Mouse (Mus musculus): ENCODE measurements around the gene Adcy7. TPM values are rescaled to one million over a fixed set of nuclear protein-coding genes. Genes with fewer than 3 reads are reported as not detected.

The Adcy7 gene
- polyA plus RNA-seq, 2 experiments = 20.0 to 24.7 TPM

GRCm38 (mm10) chr8:88269107-88269875, 2.9 kb upstream of the Adcy7 start:
- peak; percentile 55 for TF ChIP-seq CTCF (IDR thresholded peaks at IDR 0.05; ENCODE audit: low read depth)
- no peak for TF ChIP-seq EP300 (IDR thresholded peaks at IDR 0.05; ENCODE audit: low read depth)
- Histone ChIP-seq H3K9me3 (ENCODE audit: control insufficient read depth, low read length) (no peaks in the 10 kb centered on the region), H3K27me3 (ENCODE audit: control insufficient read depth, insufficient read depth, low read length) (peaks cover 3% of the 10 kb centered on the region; the same call in 1 of the 2 replicates), H3K4me2 (ENCODE audit: low read depth) (no peak overlapping the region), H3K4me3 (ENCODE audit: insufficient read depth in 1 of 2, low read depth in 2 of 2, low read length in 2 of 2) (no peak overlapping the region), H3K27ac (no peak overlapping the region), H3K36me3 (replicated peaks; ENCODE audit: control insufficient read depth, insufficient read depth, low read depth) (no peaks in the 10 kb centered on the region), H3K9ac (replicated peaks) (no peak overlapping the region), H3K4me1 (replicated peaks; ENCODE audit: control insufficient read depth in 2 of 2, insufficient read depth in 2 of 2, low read length in 1 of 2) (peaks cover 7 to 11% of the 10 kb centered on the region in 2 experiments)
- 57% methylated on average over 7 of the region's 7 CpGs for WGBS (ENCODE audit: insufficient replicate concordance)
- DNase-seq (ENCODE audit: low read depth in 3 of 3, low spot score in 3 of 3) (no peak), ATAC-seq (ENCODE audit: insufficient read depth) (no peak)

GRCm38 (mm10) chr8:88270086-88270485, 2.1 kb upstream of the Adcy7 start:
- peaks cover 3% of the 10 kb centered on the region; the same call in 1 of the 2 replicates for H3K27me3 ChIP-seq (ENCODE audit: control insufficient read depth, insufficient read depth, low read length)
- H3K9me3 ChIP-seq (ENCODE audit: control insufficient read depth, low read length) = no peaks in the 10 kb centered on the region
- H3K36me3 ChIP-seq (replicated peaks; ENCODE audit: control insufficient read depth, insufficient read depth, low read depth) = no peaks in the 10 kb centered on the region
- H3K4me1 ChIP-seq (replicated peaks; ENCODE audit: control insufficient read depth in 2 of 2, insufficient read depth in 2 of 2, low read length in 1 of 2) = peaks cover 9 to 15% of the 10 kb centered on the region in 2 experiments
- no peak overlapping the region for H3K4me3 ChIP-seq (ENCODE audit: insufficient read depth in 1 of 2, low read depth in 2 of 2, low read length in 2 of 2)
- DNase-seq (ENCODE audit: low read depth in 3 of 3, low spot score in 3 of 3) (no peak), ATAC-seq (ENCODE audit: insufficient read depth) (no peak)
- no peak overlapping the region for H3K4me2 ChIP-seq (ENCODE audit: low read depth)
- H3K27ac ChIP-seq = no peak overlapping the region
- no peak overlapping the region for H3K9ac ChIP-seq (replicated peaks)
- no peak for TF ChIP-seq EP300 (IDR thresholded peaks at IDR 0.05; ENCODE audit: low read depth)
- peak; percentile 43 for TF ChIP-seq CTCF (IDR thresholded peaks at IDR 0.05; ENCODE audit: low read depth)
- 35% methylated on average over 3 of the region's 3 CpGs for WGBS (ENCODE audit: insufficient replicate concordance)

GRCm38 (mm10) chr8:88273051-88273430, 838 bp downstream of the Adcy7 start:
- H3K9ac ChIP-seq (replicated peaks) = peak overlapping the region; percentile 74
- peaks cover 9 to 15% of the 10 kb centered on the region in 2 experiments for H3K4me1 ChIP-seq (replicated peaks; ENCODE audit: control insufficient read depth in 2 of 2, insufficient read depth in 2 of 2, low read length in 1 of 2)
- DNase-seq (ENCODE audit: low read depth in 3 of 3, low spot score in 3 of 3) (no peak), ATAC-seq (ENCODE audit: insufficient read depth) (peak; percentile 3; the same call in 1 of the 2 replicates)
- 60% methylated on average over 7 of the region's 7 CpGs for WGBS (ENCODE audit: insufficient replicate concordance)
- peak overlapping the region; percentile 52 to 61 for H3K4me3 ChIP-seq (ENCODE audit: insufficient read depth in 1 of 2, low read depth in 2 of 2, low read length in 2 of 2)
- H3K4me2 ChIP-seq (ENCODE audit: low read depth) = peak overlapping the region; percentile 88
- no peak overlapping the region for H3K27ac ChIP-seq
- TF ChIP-seq CTCF (IDR thresholded peaks at IDR 0.05; ENCODE audit: low read depth) (no peak), EP300 (IDR thresholded peaks at IDR 0.05; ENCODE audit: low read depth) (no peak)
- peaks cover 3% of the 10 kb centered on the region; the same call in 1 of the 2 replicates for H3K27me3 ChIP-seq (ENCODE audit: control insufficient read depth, insufficient read depth, low read length)
- H3K36me3 ChIP-seq (replicated peaks; ENCODE audit: control insufficient read depth, insufficient read depth, low read depth) = no peaks in the 10 kb centered on the region
- H3K9me3 ChIP-seq (ENCODE audit: control insufficient read depth, low read length) = no peaks in the 10 kb centered on the region

- 30% methylated on average over 5 of the region's 5 CpGs for WGBS (ENCODE audit: insufficient replicate concordance)
- no peak for TF ChIP-seq EP300 (IDR thresholded peaks at IDR 0.05; ENCODE audit: low read depth)
- ATAC-seq (ENCODE audit: insufficient read depth) (peak; percentile 46; the same call in 1 of the 2 replicates), DNase-seq (ENCODE audit: low read depth in 3 of 3, low spot score in 3 of 3) (peak in 2 of 3 experiments; percentile 53 to 55)
- H3K36me3 ChIP-seq (replicated peaks; ENCODE audit: control insufficient read depth, insufficient read depth, low read depth) = no peaks in the 10 kb centered on the region
- H3K4me3 ChIP-seq (ENCODE audit: insufficient read depth in 1 of 2, low read depth in 2 of 2, low read length in 2 of 2) = no peak overlapping the region
- H3K27ac ChIP-seq = no peak overlapping the region
- H3K27me3 ChIP-seq (ENCODE audit: control insufficient read depth, insufficient read depth, low read length) = peaks cover 3% of the 10 kb centered on the region; the same call in 1 of the 2 replicates
- peak overlapping the region; percentile 88 for H3K4me2 ChIP-seq (ENCODE audit: low read depth)
- H3K4me1 ChIP-seq (replicated peaks; ENCODE audit: control insufficient read depth in 2 of 2, insufficient read depth in 2 of 2, low read length in 1 of 2) = peaks cover 14 to 22% of the 10 kb centered on the region in 2 experiments
- H3K9me3 ChIP-seq (ENCODE audit: control insufficient read depth, low read length) = no peaks in the 10 kb centered on the region
- 0 out of 2 replicates have a peak overlapping the region, but pooled peaks have one; percentile 12 for H3K9ac ChIP-seq (replicated peaks)
These were observed 1.9 kb downstream of the Adcy7 start for GRCm38 (mm10) chr8:88274090-88274489.

DNA sequence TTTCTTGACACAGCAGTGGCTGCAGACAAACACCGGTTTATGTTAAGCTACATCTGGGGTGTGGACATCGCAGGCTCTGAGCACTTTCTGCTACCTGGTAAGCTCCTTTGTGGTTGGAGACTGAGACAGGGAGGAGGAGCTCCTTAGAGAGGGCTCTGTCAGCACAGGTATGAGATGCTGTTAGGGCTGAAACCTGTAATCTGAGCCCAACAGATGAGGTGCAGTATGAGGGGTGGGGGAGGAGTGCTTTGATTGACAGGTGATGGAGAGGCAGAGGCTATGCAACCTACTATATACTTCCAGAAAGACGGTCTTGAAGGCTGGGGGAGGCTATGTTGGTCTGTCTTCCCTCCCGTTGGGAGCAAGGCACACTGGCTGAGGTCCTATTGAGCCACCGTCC, 7.0 kb downstream of the Adcy7 start:
- TF ChIP-seq CTCF (IDR thresholded peaks at IDR 0.05; ENCODE audit: low read depth) (no peak), EP300 (IDR thresholded peaks at IDR 0.05; ENCODE audit: low read depth) (no peak)
- no peaks in the 10 kb centered on the region for H3K27me3 ChIP-seq (ENCODE audit: control insufficient read depth, insufficient read depth, low read length)
- peak overlapping the region; percentile 44; the same call in 1 of the 2 replicates for H3K9ac ChIP-seq (replicated peaks)
- WGBS (ENCODE audit: insufficient replicate concordance) = 9% methylated on average over 5 of the region's 5 CpGs
- H3K4me1 ChIP-seq (replicated peaks; ENCODE audit: control insufficient read depth in 2 of 2, insufficient read depth in 2 of 2, low read length in 1 of 2) = peaks cover 26 to 37% of the 10 kb centered on the region in 2 experiments
- ATAC-seq (ENCODE audit: insufficient read depth) (peak; percentile 70), DNase-seq (ENCODE audit: low read depth in 3 of 3, low spot score in 3 of 3) (no peak)
- H3K9me3 ChIP-seq (ENCODE audit: control insufficient read depth, low read length) = no peaks in the 10 kb centered on the region
- peak overlapping the region; percentile 80 for H3K27ac ChIP-seq
- H3K4me2 ChIP-seq (ENCODE audit: low read depth) = peak overlapping the region; percentile 62
- H3K36me3 ChIP-seq (replicated peaks; ENCODE audit: control insufficient read depth, insufficient read depth, low read depth) = no peaks in the 10 kb centered on the region
- no peak overlapping the region for H3K4me3 ChIP-seq (ENCODE audit: insufficient read depth in 1 of 2, low read depth in 2 of 2, low read length in 2 of 2)

Measured in liver, embryonic 14.5 days (tissue).